Mouse (Mus musculus) gastrocnemius, adult 18-20 months (tissue): ENCODE results near the gene Map4k3. TPM values are rescaled to one million over a fixed set of nuclear protein-coding genes. Genes with fewer than 3 reads are reported as not detected.
"Not testable (repeated sequence)": the region's sequence is repeated elsewhere in the genome, so short reads cannot be mapped to it uniquely, and the experiment has no call there.

Experiments
- DNase-seq: peaks from one replicate; pipeline ENCODE4 v3.0.0; 2021; ENCODE audit warnings: low spot score
- total RNA-seq, 2 experiments: library from RNA; stranded (reverse); gene quantifications; 2 replicates each; pipeline ENCODE4 v1.2.3; 2021

Map4k3 gene
- total RNA-seq, 2 experiments from 2014 or later, result 11.8 to 14.9 TPM

GRCm38 (mm10) chr17:80632846-80633245 is 95.4 kb downstream of the Map4k3 start:
- DNase-seq, result no peak

DNA sequence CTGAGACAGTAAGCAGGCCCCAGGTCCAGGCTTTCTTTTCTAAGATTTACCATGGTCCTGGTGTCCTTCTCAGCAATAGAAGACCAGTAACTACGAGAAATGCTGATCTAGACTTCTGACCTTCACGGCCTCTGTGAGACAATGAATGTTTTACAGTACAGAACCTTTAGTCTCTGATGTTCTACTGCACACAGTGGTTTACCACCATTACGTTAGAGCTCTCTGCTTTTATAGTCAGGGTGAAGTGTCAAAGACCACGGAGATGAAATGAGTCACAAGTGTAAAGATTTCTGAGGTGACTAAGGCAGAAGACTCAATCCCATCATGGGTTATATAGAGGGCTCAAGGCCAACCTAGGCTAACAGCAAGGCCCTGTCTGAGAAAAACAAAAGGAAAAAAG is 95.9 kb downstream of the Map4k3 start:
- DNase-seq, result no peak

GRCm38 (mm10) chr17:80631028-80631427 is 97.3 kb downstream of the Map4k3 start:
- no peak for DNase-seq

DNA sequence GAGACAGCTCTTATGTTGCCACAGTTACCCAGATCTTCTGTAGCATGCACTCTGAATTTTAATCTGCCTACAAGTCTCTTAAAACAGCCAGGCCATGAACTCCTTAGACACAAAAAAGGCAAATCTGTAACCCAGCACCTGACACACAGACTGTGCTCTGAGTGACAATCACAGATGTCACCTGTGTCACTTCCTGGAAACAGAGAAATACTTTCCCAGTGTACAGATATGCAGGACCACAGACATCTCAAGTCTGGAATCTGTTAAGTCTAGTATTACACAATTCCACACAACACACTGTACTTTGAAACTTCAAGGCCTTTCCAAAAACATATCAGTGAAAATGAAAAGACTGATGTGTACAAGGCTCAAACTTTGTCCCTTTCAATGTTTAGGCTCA is 103.3 kb downstream of the Map4k3 start:
- no peak for DNase-seq

GRCm38 (mm10) chr17:80621691-80622090 is 106.6 kb downstream of the Map4k3 start:
- DNase-seq, result no peak

DNA sequence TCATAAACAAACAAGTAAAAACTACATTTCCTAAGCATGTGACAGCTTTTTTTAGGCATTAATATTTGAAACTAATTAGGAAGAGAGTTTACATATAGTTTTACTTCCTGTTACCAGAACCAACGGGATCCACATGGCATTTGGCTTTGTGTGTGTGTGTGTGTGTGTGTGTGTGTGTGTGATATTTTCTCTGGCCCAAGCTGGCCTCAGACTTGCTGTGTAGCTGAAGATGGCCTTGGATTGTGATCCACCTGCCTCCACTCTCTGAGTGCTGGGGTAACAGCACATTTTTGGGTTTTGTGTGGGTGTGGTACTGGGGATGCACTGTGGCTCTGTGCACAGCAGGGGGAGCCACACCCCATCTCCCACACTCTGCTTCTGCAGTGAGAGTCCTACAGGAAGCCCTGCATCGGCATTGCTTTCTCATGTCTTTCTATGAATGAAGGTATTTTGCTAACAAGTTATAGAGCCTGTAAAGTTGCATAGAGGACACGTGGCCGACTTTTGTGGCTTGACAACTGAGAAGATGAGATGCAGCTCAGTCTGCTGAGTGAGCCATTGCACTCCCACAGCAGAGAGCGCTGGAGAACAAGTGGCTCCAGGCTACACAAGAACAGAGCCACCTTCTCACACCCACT is 107.4 kb downstream of the Map4k3 start:
- peak; percentile 47 for DNase-seq

- DNase-seq, result no peak
Observed at GRCm38 (mm10) chr17:80619556-80619955, 108.7 kb downstream of the Map4k3 start.

DNA sequence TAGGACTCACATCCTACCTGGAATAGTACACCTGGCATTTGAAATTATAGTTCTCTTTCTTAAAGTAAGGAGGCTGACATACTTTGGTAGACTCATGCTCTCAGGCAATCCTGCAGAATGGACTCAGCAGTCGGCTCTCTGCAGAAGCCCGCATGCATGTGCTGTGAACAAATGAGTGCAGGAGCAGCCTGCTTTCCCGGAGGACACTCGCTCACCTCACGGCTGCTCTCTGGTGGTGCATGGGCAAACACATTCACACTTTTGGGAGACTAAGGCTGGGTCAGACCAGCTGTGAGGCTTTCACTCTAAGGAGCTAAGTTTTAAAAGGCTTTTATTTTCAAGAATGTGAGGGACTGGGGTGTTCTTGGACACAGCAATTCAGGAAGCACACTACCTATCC is 109.4 kb downstream of the Map4k3 start:
- DNase-seq, result no peak

- DNase-seq, result no peak
Observed at GRCm38 (mm10) chr17:80603806-80604205, 124.5 kb downstream of the Map4k3 start.

GRCm38 (mm10) chr17:80603079-80603625 is 125.1 kb downstream of the Map4k3 start:
- DNase-seq, result no peak

- peak; percentile 8 for DNase-seq
Observed at GRCm38 (mm10) chr17:80601371-80601770, 126.9 kb downstream of the Map4k3 start.

- no peak for DNase-seq
Observed at GRCm38 (mm10) chr17:80583051-80583450, 145.2 kb downstream of the Map4k3 start.

DNA sequence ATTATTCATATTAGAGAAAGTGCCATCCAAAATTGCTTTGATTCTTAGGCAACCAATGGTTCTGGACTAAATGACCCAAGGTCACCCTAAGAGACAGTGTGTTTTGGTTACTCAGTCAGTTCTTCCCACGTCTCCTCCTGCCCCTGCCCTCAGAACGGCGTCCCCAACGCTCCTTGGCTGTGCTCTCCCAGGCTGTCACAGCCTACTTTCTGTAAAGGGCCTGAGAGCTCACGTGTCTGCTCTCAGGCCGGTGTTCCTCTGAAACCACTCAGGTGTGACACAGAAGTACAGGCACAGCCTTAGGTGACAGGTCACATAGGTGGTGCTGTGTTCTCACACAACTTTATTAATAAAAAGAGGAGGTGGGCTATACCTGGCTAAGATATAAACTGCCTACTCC is 148.4 kb downstream of the Map4k3 start:
- no peak for DNase-seq

DNA sequence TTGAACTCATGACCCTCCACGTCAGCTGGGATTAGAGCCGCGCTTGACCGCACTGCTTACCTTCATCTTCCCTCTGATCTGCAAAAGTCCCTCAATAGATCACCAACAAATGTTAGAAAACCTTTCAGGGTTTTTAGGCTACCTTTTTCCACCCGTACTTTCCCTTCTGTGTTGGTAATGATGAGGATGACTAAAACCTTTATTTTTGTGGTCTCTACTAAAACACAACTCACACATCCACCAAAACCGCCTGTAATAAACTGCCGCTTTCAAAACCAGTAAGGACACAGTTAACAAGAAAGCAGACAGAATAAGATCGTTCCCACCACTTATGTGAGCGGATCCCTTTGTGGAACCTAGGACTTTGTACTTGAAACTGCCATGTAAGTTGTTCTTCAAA is 149.2 kb downstream of the Map4k3 start:
- no peak for DNase-seq

DNA sequence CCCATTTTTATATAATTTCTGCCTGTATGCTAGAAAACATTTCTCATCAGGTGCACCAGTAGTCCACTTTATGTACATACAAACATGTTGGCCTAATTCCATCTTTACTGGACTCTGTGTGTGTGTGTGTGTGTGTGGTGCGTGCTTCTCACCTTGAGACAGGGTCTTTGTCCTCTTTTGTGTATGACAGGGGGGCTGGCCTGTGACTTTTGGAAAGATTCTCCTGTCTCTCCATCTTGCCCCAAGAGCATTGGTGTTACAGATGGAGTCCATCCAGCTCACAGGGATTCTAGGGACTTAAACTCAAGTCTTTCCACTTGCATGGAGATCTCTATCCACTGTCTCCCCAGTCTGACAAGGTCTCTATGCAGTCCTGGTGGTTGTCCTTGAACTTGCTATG is 150.2 kb downstream of the Map4k3 start:
- no peak for DNase-seq

- no peak for DNase-seq
Observed at GRCm38 (mm10) chr17:80577639-80578038, 150.6 kb downstream of the Map4k3 start, which contains the start of gene Cdkl4. Cdkl4 (minus strand) TSS chr17:80577813.

DNA sequence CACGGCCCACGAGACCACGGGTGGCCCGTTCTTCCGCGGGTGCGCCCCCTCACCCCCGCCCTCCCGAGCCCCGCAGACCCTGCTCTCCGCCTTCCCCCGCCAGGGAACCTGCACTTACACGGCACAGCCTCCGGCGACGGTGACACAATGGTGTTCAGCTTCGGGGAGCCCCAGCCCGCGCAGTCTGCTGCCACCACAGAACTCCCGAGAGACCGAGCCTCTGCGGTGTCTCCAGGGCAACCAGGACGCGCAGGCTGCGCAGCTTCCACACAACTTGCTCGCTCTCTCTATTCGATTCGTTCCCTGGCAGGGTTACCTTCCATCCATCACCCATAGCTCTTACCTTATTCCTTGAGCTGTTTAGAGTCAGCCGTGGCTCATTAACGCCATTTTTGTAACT is 151.1 kb downstream of the Map4k3 start:
- DNase-seq, result no peak

DNA sequence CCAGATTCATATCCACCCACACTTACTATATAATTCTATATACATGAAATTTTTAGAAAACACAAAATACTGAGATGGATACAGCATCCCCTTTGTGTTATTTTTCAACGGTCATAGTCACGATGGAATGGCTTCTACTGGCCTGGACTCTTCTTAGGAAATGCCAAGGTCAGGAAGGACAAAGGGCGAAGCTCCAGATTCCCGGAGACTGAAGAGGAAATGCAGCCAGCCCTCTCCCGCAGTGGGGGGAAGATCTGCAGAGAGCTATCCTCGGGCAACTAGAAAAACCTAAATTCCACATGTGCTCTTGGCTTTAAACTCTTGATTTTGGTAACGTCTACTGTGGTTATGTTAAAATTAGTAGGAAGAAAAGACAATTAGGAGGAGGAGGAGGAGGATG is 153.3 kb downstream of the Map4k3 start:
- no peak for DNase-seq

GRCm38 (mm10) chr17:80574471-80574965 is 153.8 kb downstream of the Map4k3 start:
- no peak for DNase-seq

DNA sequence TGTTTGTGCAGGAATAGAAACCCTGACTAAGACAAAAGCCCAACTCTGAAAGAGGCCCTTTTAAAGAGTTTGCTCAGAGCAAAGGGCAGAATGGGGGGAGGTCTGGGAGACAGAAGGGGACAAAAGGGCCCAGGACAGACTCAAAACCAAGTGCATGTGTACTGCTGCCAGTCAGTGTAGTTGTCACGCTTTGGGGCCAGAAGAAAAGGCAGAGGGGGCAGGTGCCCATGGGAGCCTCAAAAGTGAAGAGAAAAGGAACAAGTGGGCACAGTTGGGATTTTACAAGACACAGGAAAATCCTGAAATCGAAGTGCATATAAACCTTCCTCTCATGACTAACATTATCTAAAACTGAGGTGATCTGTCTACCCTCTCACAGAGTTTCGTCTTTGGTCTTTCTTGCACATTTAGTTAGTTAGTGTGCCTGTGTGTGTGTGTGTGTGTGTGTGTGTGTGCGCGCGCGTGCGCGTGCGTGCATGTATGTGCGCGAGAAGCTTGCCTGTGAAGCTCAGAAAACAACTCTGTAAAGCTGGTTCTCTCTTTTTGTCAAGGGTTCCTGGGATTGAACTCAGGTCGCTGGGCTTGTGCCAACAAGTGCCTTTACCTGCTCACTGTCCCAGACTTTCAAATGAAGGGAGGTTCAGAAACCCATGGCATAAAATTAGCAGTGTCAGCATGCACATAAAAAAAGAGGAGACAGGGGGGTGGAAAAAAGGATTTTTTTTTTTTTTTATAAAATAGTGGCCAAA is 155.9 kb downstream of the Map4k3 start:
- no peak for DNase-seq

- no peak for DNase-seq
Observed at GRCm38 (mm10) chr17:80571460-80571859, 156.8 kb downstream of the Map4k3 start.

DNA sequence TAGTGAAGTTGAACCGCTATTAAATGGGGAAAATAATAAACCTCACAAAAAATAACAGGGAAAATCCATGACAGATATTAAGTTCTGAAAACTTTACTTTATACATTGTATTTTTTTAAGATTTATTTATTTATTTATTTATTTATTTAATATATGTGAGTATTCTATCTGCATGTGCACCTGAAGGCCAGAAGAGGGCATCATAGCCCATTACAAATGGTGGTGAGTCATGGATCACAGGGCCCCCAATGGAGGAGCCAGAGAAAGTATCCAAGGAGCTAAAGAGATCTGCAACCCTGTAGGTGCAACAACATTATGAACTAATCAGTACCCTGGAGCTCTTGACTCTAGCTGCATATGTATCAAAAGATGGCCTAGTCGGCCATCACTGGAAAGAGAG is 158.6 kb downstream of the Map4k3 start:
- DNase-seq, result not testable (repeated sequence)
